Mouse (Mus musculus): Measurements from ENCODE around the gene Gm49388.

The Gm49388 gene

GRCm38 (mm10) chr7:127842001-127842718, 56.8 kb downstream of the Gm49388 start:
- peak; percentile 89 for DNase-seq

GRCm38 (mm10) chr7:127849973-127850875, 64.8 kb downstream of the Gm49388 start:
- DNase-seq: no peak

GRCm38 (mm10) chr7:127850906-127851305, 65.5 kb downstream of the Gm49388 start:
- no peak for DNase-seq
